Mouse (Mus musculus): ENCODE measurements around the gene Igsf3.
"Not testable (repeated sequence)": the region's sequence is repeated elsewhere in the genome, so short reads cannot be mapped to it uniquely, and the experiment has no call there.

Gene Igsf3

DNA sequence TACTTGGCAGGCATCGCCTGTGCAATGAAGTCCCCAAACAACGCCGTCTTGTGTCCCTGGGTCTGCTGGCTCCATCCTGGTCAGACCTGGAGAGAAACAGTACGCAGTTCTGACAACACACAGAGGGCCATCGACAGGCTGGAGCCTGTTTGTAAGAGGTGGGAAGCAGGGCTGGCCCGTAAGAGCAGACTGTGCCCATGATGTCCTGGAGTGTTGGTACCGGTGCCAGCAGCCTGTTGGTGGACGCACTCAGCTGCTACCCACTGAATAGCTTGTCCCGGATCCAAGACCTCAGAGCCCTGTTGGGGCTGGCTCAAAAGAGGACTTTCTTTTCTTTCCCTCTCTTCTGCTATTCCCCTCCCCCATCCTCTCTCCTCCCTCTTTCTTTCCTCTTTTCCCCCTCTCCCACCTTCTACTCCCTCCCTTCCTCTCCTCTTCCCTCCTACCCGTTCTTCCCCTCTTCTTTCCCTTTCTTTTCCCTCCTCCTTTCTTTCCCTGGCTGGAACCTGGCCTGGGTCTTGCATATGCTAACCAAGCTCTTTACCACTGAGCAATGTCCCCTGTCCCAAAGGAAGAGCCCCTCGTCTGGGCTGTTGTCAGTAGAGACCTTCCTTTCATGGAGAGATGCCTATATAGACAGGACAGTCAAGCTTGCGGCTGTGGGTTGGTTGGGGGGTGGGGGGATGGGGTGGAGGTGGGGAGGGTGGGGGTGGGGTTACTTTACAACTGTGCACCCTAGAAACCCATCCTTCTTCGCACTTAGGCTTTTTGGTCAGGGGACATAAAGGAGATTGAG is 27.9 kb downstream of the Igsf3 start:
- no peak for DNase-seq (ENCODE audit: low read depth, low spot score)

DNA sequence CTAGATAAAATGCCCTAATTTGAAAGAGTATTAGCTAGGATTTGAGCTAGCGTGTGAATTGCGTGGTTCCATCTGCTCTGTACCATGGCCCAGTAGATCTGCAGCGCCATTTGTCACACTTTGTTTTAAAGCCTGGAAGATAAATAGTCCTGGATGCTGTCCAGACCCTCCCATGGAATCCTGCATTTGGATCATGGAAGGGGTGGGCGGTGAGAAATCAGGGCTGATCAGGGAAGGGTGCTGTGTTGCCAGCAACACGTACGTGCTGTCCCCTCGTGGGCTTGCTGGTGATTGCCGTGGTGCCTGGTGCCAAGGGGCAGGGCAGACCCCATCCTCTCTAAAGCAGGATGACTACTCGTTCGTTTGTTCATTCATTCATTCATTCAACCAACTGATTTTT is 28.6 kb downstream of the Igsf3 start:
- DNase-seq (ENCODE audit: low read depth, low spot score), result no peak

DNA sequence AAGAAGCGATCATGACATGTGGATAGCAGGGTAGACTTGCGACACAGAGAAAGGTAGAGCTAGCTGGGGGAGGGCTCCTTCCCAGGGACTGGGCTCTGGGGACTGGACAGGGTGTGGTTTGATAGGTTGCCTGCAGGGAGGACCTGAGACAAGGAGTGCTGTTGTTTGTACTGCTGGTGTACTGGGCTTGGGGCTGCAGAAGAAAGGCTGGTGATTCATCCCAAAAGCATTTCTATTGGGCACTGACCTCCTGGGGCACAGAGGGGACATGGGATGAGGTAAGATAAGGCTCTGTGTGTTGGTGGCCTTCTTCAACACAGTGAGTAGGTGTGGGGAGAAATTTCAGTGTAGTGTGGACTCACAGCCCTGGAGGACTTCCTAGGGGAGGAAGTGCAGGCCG is 29.2 kb downstream of the Igsf3 start:
- DNase-seq (ENCODE audit: low read depth, low spot score), result no peak

DNA sequence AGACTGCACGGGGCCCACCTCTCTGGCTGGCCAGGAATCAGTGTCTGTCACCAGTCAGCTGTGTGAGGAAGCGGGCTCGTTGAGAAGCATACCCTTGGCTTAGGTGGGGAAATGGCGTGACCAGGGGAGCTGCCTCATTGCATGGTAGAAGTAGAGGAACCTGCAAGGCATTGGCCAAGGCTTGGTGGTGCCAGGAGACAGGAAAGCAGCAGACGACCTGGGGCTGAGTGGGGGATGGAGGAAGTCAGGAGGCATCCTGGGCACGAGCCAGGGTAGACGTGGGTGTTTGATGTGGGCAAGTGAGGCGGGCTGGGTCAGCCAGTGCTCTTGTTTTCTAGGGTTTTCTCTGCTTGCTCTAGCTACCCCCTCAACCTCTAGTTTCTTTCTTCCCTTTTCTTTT is 30.7 kb downstream of the Igsf3 start:
- no peak for DNase-seq (ENCODE audit: low read depth, low spot score)

GRCm38 (mm10) chr3:101408953-101409750 is 32.3 kb downstream of the Igsf3 start:
- DNase-seq (ENCODE audit: low read depth, low spot score), result no peak

DNA sequence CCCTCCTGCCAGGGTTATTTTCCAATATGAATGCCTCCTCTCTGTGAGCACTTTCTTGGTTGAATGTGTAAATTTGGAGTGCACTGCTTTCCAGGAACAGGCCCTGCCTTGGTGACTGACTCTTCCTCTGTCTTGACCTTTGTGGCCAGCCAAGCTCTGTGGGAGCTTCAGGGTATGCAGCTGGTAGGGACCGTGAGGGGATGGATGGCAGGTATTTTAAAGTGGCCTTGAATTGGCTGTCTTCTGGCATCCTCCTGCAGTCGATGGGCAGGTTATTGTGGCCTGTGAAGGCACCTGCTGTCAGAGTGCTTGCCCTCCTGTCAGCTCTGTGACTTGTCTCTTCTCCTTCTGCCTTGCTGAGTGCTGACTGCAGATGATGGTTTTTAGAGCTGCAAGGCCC is 33.3 kb downstream of the Igsf3 start:
- no peak for DNase-seq (ENCODE audit: low read depth, low spot score)

- no peak for DNase-seq (ENCODE audit: low read depth, low spot score)
Measured at GRCm38 (mm10) chr3:101410745-101411144, 33.9 kb downstream of the Igsf3 start.

DNA sequence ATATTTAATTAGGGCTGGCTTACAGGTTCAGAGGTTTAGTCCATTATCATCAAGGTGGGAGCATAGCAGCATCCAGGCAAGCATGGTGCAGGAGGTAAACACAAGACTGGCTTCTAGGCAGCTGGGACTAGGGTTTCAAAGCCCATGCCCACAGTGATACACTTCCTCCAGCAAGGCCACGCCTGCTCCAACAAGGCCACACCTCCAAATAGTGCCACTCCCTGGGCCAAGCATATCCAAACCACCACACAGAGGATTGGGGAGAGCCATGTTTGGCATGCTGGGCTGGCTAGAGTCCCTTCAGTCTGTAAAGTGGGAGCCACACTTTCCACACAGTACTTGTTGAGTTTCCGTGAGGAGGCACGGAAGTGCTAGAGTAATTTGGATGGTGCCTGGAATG is 34.7 kb downstream of the Igsf3 start:
- no peak for DNase-seq (ENCODE audit: low read depth, low spot score)

GRCm38 (mm10) chr3:101412115-101412514 is 35.2 kb downstream of the Igsf3 start:
- no peak for DNase-seq (ENCODE audit: low read depth, low spot score)

- not testable (repeated sequence) for DNase-seq (ENCODE audit: low read depth, low spot score)
Measured at GRCm38 (mm10) chr3:101413013-101413412, 36.1 kb downstream of the Igsf3 start.

- DNase-seq (ENCODE audit: low read depth, low spot score), result no peak
Measured at GRCm38 (mm10) chr3:101418740-101419652, 42.1 kb downstream of the Igsf3 start.

DNA sequence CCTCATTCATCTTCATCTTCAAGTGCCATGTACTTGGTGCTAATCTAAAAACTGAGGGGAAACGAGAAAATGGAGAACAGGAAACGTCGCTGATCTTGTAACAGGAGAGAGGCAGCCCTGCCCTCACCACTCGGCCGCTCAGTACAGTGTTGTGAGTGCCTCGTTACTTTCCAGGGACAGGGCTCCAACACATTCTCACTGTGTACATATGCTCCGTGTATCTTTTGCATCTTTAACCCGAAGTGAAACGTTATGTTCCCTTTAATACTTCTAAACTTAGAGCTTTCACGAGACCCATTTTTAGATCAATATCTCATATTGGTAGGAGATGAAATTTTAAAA is 42.7 kb downstream of the Igsf3 start:
- no peak for DNase-seq (ENCODE audit: low read depth, low spot score)

- no peak for DNase-seq (ENCODE audit: low read depth, low spot score)
Measured at GRCm38 (mm10) chr3:101423188-101423587, 46.3 kb downstream of the Igsf3 start.

GRCm38 (mm10) chr3:101424295-101424885 is 47.5 kb downstream of the Igsf3 start:
- no peak for DNase-seq (ENCODE audit: low read depth, low spot score)

GRCm38 (mm10) chr3:101429982-101430754 is 53.3 kb downstream of the Igsf3 start:
- no peak for DNase-seq (ENCODE audit: low read depth, low spot score)

DNA sequence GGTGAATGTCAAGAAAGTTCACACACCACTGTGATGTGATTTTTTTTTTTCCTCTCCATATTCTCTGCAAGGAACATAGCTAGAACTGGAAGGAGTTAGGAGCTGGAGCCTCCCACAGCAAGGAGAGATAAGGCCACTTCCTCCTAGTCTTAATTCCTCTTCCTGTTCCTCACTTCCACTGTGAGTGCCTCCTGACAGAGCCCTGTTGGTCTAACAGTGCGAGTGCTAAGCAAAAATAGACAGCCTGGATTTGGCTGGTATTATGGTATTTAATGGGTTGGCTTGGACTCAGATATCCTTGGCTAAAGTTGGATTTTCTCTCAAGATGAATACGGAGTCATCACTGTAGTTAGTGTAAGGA is 53.9 kb downstream of the Igsf3 start:
- DNase-seq (ENCODE audit: low read depth, low spot score), result no peak

DNA sequence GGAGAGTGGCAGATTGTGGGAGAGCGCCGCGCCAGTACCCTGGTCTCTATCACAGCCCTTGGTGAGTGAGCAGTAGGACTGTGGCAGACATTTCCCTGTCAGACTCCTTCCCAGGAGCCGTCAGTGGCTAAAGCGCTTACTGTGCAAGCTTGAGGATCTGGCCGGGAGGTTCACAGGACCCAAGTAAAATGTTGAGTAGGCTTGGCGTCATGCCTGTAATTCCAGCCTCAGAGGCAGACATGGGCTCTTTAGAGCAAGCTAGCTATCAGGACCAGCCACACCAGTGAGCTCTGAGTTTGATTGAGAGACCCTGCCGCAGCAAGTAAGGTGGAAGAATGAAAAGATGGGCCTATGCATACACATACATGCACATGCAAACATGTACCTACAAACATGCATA is 58.8 kb downstream of the Igsf3 start:
- DNase-seq (ENCODE audit: low read depth, low spot score), result no peak

DNA sequence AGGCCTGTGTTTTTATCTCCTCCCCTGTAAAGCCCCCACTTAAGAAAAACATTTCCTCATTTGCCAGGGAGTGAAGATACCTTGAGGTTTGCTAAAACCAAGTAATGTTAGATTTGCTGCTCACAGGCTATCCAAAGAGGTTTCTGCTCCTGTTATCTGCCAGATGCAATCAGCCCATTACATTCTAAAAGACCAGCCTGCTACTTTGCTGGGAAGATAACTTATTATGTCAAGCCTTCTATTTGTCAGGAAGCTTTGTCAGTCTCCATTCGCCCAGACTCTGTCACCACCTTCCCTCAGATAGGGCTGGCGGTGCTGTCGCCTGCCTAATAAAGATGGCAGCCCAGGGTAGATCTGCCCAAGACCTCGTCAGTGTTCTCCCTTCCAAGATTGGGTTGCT is 59.6 kb downstream of the Igsf3 start:
- DNase-seq (ENCODE audit: low read depth, low spot score), result no peak

- DNase-seq (ENCODE audit: low read depth, low spot score), result no peak
Measured at GRCm38 (mm10) chr3:101437021-101437563, 60.2 kb downstream of the Igsf3 start.

GRCm38 (mm10) chr3:101443265-101443881 is 66.5 kb downstream of the Igsf3 start:
- no peak for DNase-seq (ENCODE audit: low read depth, low spot score)

Data from c-Kit-negative CD71-positive TER-119-positive erythroid progenitor cells, embryonic 14.5 days (primary cell).